Mouse (Mus musculus) embryonic fibroblast, embryonic 13.5 days (primary cell): Measurements from ENCODE around the gene Cfap46.

Experiments used
- CTCF ChIP-seq: IDR thresholded peaks from 2 replicates; pipeline ENCODE4 v1.5.1; 2011; ENCODE audit warnings: mild to moderate bottlenecking, control low read depth, low read length, moderate library complexity, borderline replicate concordance; ENCODE audit not compliant: insufficient read depth
- POLR2A ChIP-seq: IDR thresholded peaks from 2 replicates; pipeline ENCODE4 v1.6.1; 2011; ENCODE audit warnings: low read depth, mild to moderate bottlenecking, control low read depth, low read length, moderate library complexity

DNA sequence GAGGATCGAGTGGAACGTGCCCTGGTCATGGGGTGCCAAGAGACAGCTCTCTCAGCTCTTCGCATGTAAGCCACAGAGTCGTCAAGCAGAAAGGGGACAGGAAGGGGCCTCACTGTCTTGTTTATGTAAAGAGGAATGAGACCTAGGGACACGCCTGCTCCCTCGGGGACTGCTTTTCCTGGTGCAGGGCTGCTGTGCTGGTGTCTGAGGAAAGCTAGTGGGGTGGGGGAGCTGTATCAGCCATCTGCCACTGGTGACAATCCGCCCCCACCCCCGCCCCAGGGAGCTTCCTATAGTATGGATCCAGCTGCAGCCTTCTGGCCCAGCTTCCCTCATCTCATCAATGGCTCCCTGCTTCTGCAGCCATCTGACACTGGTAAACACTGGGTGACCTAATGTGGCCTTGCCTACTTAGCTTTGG, 47.7 kb upstream of the Cfap46 start:
- no peak for TF ChIP-seq POLR2A
- TF ChIP-seq CTCF, result no peak
